Mouse (Mus musculus): Measurements from ENCODE around the gene Sh2d2a. TPM values are rescaled to one million over a fixed set of nuclear protein-coding genes. Genes with fewer than 3 reads are reported as not detected.
"Not testable (repeated sequence)": the region's sequence is repeated elsewhere in the genome, so short reads cannot be mapped to it uniquely, and the experiment has no call there.

Gene Sh2d2a
- polyA plus RNA-seq, 1 experiment from 2014 or later = 0.74 TPM

DNA sequence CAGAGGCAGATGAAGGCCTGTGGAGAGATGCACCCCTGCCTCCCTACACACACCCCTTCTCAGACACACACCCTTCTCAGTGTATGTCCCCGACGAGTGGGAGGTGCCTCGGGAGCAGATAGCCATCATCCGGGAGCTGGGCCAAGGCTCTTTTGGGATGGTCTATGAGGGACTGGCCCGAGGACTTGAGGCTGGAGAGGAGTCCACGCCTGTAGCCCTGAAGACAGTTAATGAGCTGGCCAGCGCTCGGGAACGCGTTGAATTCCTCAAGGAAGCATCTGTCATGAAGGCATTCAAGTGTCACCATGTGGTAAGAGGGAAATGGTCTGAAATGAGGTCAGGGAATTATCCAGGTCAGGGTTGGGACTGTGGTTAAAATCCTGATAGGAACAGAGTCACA lies 33.7 kb upstream of the Sh2d2a start:
- ATAC-seq (no peak), DNase-seq (no peak)
- H3K4me3 ChIP-seq (ENCODE audit: low read depth, low read length) = no peak overlapping the region
- no peaks in the 10 kb centered on the region for H3K36me3 ChIP-seq (replicated peaks; ENCODE audit: insufficient read depth, low read length)
- no peaks in the 10 kb centered on the region for H3K4me1 ChIP-seq (ENCODE audit: insufficient read depth)
- no peak for TF ChIP-seq CTCF (IDR thresholded peaks at IDR 0.05; ENCODE audit: low read depth)
- no peak for TF ChIP-seq EP300 (IDR thresholded peaks at IDR 0.05; ENCODE audit: low read depth)
- H3K27ac ChIP-seq (ENCODE audit: low read depth) = no peak overlapping the region
- H3K4me2 ChIP-seq (ENCODE audit: low read depth, low read length) = no peak overlapping the region
- no peak overlapping the region for H3K9ac ChIP-seq (replicated peaks)
- H3K9me3 ChIP-seq (ENCODE audit: low read length) = no peaks in the 10 kb centered on the region
- peaks cover 49% of the 10 kb centered on the region for H3K27me3 ChIP-seq (ENCODE audit: insufficient read depth, low read length)
- 59% methylated on average over 10 of the region's 10 CpGs for WGBS (ENCODE audit: insufficient replicate concordance)

GRCm38 (mm10) chr3:87816166-87816565 lies 30.4 kb upstream of the Sh2d2a start:
- H3K9ac ChIP-seq (replicated peaks) = no peak overlapping the region
- H3K4me3 ChIP-seq (ENCODE audit: low read depth, low read length) = no peak overlapping the region
- H3K4me2 ChIP-seq (ENCODE audit: low read depth, low read length) = no peak overlapping the region
- DNase-seq = no peak
- TF ChIP-seq CTCF (IDR thresholded peaks at IDR 0.05; ENCODE audit: low read depth) (no peak), EP300 (IDR thresholded peaks at IDR 0.05; ENCODE audit: low read depth) (no peak)
- H3K27me3 ChIP-seq (ENCODE audit: insufficient read depth, low read length) = peaks cover 21% of the 10 kb centered on the region
- no peaks in the 10 kb centered on the region for H3K36me3 ChIP-seq (replicated peaks; ENCODE audit: insufficient read depth, low read length)
- no peak overlapping the region for H3K27ac ChIP-seq (ENCODE audit: low read depth)
- H3K4me1 ChIP-seq (ENCODE audit: insufficient read depth) = no peaks in the 10 kb centered on the region
- WGBS (ENCODE audit: insufficient replicate concordance) = 45% methylated on average over 6 of the region's 6 CpGs
- H3K9me3 ChIP-seq (ENCODE audit: low read length) = no peaks in the 10 kb centered on the region
- ATAC-seq = no peak

GRCm38 (mm10) chr3:87816646-87817093 lies 29.9 kb upstream of the Sh2d2a start:
- H3K9me3 ChIP-seq (ENCODE audit: low read length) = no peaks in the 10 kb centered on the region
- peaks cover 16% of the 10 kb centered on the region for H3K27me3 ChIP-seq (ENCODE audit: insufficient read depth, low read length)
- 6% methylated on average over 12 of the region's 12 CpGs for whole genome bisulfite sequencing (ENCODE audit: insufficient replicate concordance)
- no peaks in the 10 kb centered on the region for H3K4me1 ChIP-seq (ENCODE audit: insufficient read depth)
- TF ChIP-seq CTCF (IDR thresholded peaks at IDR 0.05; ENCODE audit: low read depth) (peak; percentile 95), EP300 (IDR thresholded peaks at IDR 0.05; ENCODE audit: low read depth) (no peak)
- ATAC-seq (peak; percentile 49), DNase-seq (peak; percentile 75)
- H3K4me3 ChIP-seq (ENCODE audit: low read depth, low read length) = no peak overlapping the region
- no peaks in the 10 kb centered on the region for H3K36me3 ChIP-seq (replicated peaks; ENCODE audit: insufficient read depth, low read length)
- no peak overlapping the region for H3K27ac ChIP-seq (ENCODE audit: low read depth)
- H3K4me2 ChIP-seq (ENCODE audit: low read depth, low read length) = no peak overlapping the region
- H3K9ac ChIP-seq (replicated peaks) = no peak overlapping the region

- H3K9ac ChIP-seq (replicated peaks) = no peak overlapping the region
- no peaks in the 10 kb centered on the region for H3K4me1 ChIP-seq (ENCODE audit: insufficient read depth)
- 68% methylated on average over 12 of the region's 12 CpGs for WGBS (ENCODE audit: insufficient replicate concordance)
- no peaks in the 10 kb centered on the region for H3K36me3 ChIP-seq (replicated peaks; ENCODE audit: insufficient read depth, low read length)
- DNase-seq (no peak), ATAC-seq (no peak)
- H3K4me3 ChIP-seq (ENCODE audit: low read depth, low read length) = no peak overlapping the region
- no peak overlapping the region for H3K27ac ChIP-seq (ENCODE audit: low read depth)
- no peak for TF ChIP-seq CTCF (IDR thresholded peaks at IDR 0.05; ENCODE audit: low read depth)
- TF ChIP-seq EP300 (IDR thresholded peaks at IDR 0.05; ENCODE audit: low read depth) = no peak
- H3K4me2 ChIP-seq (ENCODE audit: low read depth, low read length) = no peak overlapping the region
- peaks cover 13% of the 10 kb centered on the region; the same call in 1 of the 2 replicates for H3K27me3 ChIP-seq (ENCODE audit: insufficient read depth, low read length)
- H3K9me3 ChIP-seq (ENCODE audit: low read length) = no peaks in the 10 kb centered on the region
These were observed 28.3 kb upstream of the Sh2d2a start for GRCm38 (mm10) chr3:87818226-87818625.

DNA sequence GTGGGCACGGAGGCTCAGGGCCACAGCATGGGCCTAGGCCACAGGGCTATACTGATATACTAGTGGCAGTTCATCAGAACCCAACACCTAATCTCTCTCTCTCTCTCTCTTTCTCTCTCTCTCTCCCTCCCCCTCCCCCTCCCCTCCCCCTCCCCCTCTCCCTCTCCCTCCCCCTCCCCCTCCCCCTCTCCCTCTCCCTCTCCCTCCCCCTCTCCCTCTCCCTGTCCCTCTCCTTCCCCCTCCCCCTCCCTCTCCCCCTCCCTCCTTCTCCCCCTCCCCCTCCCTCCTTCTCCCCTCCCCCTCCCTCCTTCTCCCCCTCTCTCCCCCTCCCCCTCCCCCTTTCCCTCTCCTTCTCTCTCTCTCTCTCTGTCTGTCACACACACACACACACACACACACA lies 22.3 kb upstream of the Sh2d2a start, which contains the start of gene Pear1:
Gene Pear1, minus strand, starts transcription at position 101 of the 400 bp plus-strand sequence.
- H3K27me3 ChIP-seq (ENCODE audit: insufficient read depth, low read length); H3K36me3 ChIP-seq (replicated peaks; ENCODE audit: insufficient read depth, low read length); H3K9me3 ChIP-seq (ENCODE audit: low read length); H3K4me3 ChIP-seq (ENCODE audit: low read depth, low read length); H3K9ac ChIP-seq (replicated peaks); H3K27ac ChIP-seq (ENCODE audit: low read depth); DNase-seq; H3K4me2 ChIP-seq (ENCODE audit: low read depth, low read length); ATAC-seq; H3K4me1 ChIP-seq (ENCODE audit: insufficient read depth): not testable (repeated sequence)
- WGBS (ENCODE audit: insufficient replicate concordance) = 57% methylated on average over 1 of the region's 1 CpGs

- H3K9me3 ChIP-seq (ENCODE audit: low read length) = no peaks in the 10 kb centered on the region
- no peaks in the 10 kb centered on the region for H3K4me1 ChIP-seq (ENCODE audit: insufficient read depth)
- WGBS (ENCODE audit: insufficient replicate concordance) = 16% methylated on average over 4 of the region's 4 CpGs
- no peak for ATAC-seq
- H3K4me2 ChIP-seq (ENCODE audit: low read depth, low read length) = no peak overlapping the region
- DNase-seq = no peak
- no peak overlapping the region for H3K4me3 ChIP-seq (ENCODE audit: low read depth, low read length)
- no peak for TF ChIP-seq CTCF (IDR thresholded peaks at IDR 0.05; ENCODE audit: low read depth)
- no peak for TF ChIP-seq EP300 (IDR thresholded peaks at IDR 0.05; ENCODE audit: low read depth)
- no peak overlapping the region for H3K9ac ChIP-seq (replicated peaks)
- no peaks in the 10 kb centered on the region for H3K36me3 ChIP-seq (replicated peaks; ENCODE audit: insufficient read depth, low read length)
- no peak overlapping the region for H3K27ac ChIP-seq (ENCODE audit: low read depth)
- H3K27me3 ChIP-seq (ENCODE audit: insufficient read depth, low read length) = no peaks in the 10 kb centered on the region
These were observed 18.1 kb upstream of the Sh2d2a start for GRCm38 (mm10) chr3:87828435-87828834.

GRCm38 (mm10) chr3:87829025-87829424 lies 17.5 kb upstream of the Sh2d2a start:
- TF ChIP-seq CTCF (IDR thresholded peaks at IDR 0.05; ENCODE audit: low read depth) (no peak), EP300 (IDR thresholded peaks at IDR 0.05; ENCODE audit: low read depth) (no peak)
- no peaks in the 10 kb centered on the region for H3K36me3 ChIP-seq (replicated peaks; ENCODE audit: insufficient read depth, low read length)
- DNase-seq (no peak), ATAC-seq (peak; percentile 25; the same call in 1 of the 2 replicates)
- H3K4me2 ChIP-seq (ENCODE audit: low read depth, low read length) = no peak overlapping the region
- WGBS (ENCODE audit: insufficient replicate concordance) = 53% methylated on average over 10 of the region's 10 CpGs
- no peak overlapping the region for H3K4me3 ChIP-seq (ENCODE audit: low read depth, low read length)
- no peak overlapping the region for H3K9ac ChIP-seq (replicated peaks)
- no peaks in the 10 kb centered on the region for H3K4me1 ChIP-seq (ENCODE audit: insufficient read depth)
- no peaks in the 10 kb centered on the region for H3K27me3 ChIP-seq (ENCODE audit: insufficient read depth, low read length)
- no peaks in the 10 kb centered on the region for H3K9me3 ChIP-seq (ENCODE audit: low read length)
- H3K27ac ChIP-seq (ENCODE audit: low read depth) = no peak overlapping the region
